Mouse (Mus musculus) myocyte (in vitro differentiated cells): Measurements from ENCODE around the gene Ttc7.

Experiments
- CEBPB ChIP-seq: IDR thresholded peaks from 2 replicates; pipeline ENCODE4 v1.6.1; 2011; ENCODE audit warnings: mild to moderate bottlenecking, moderate library complexity; ENCODE audit not compliant: poor library complexity, insufficient read depth, severe bottlenecking
- E2F4 ChIP-seq: IDR thresholded peaks from one replicate; pipeline ENCODE4 v1.6.1; 2011; ENCODE audit warnings: mild to moderate bottlenecking, control low read depth, moderate library complexity; ENCODE audit not compliant: insufficient read depth
- MAX ChIP-seq: IDR thresholded peaks from one replicate; pipeline ENCODE4 v1.6.1; 2011; ENCODE audit warnings: low read depth, mild to moderate bottlenecking, control low read depth
- MYOD1 ChIP-seq, 3 experiments: IDR thresholded peaks; one replicate each; pipeline ENCODE4 v1.6.1; 2011; ENCODE audit warnings: control low read depth in 2 of 3, low read depth in 2 of 3, mild to moderate bottlenecking in 2 of 3, moderate library complexity in 1 of 3; ENCODE audit not compliant: insufficient read length in 2 of 3, control insufficient read depth in 1 of 3
- MYOG ChIP-seq, 3 experiments: IDR thresholded peaks; one replicate each; pipeline ENCODE4 v1.6.1; 2011; ENCODE audit warnings: control low read depth in 2 of 3, low read depth in 2 of 3, mild to moderate bottlenecking in 2 of 3; ENCODE audit not compliant: insufficient read length in 2 of 3, control insufficient read depth in 1 of 3, insufficient read depth in 1 of 3
- POLR2A ChIP-seq: IDR thresholded peaks from one replicate; pipeline ENCODE4 v1.6.1; 2011; ENCODE audit warnings: low read depth, mild to moderate bottlenecking, control low read depth, moderate library complexity; ENCODE audit not compliant: insufficient read length
- POLR2AphosphoS2 ChIP-seq: IDR thresholded peaks from one replicate; pipeline ENCODE4 v1.6.1; 2011; ENCODE audit warnings: low read depth, control low read depth; ENCODE audit not compliant: insufficient read length
- REST ChIP-seq: IDR thresholded peaks from one replicate; pipeline ENCODE4 v1.6.1; 2011; ENCODE audit warnings: mild to moderate bottlenecking, control low read depth, moderate library complexity; ENCODE audit not compliant: insufficient read depth, insufficient read length
- SRF ChIP-seq: IDR thresholded peaks from one replicate; pipeline ENCODE4 v1.6.1; 2011; ENCODE audit warnings: low read depth; ENCODE audit not compliant: control insufficient read depth, insufficient read length
- TCF12 ChIP-seq: IDR thresholded peaks from one replicate; pipeline ENCODE4 v1.6.1; 2011; ENCODE audit warnings: mild to moderate bottlenecking, control low read depth; ENCODE audit not compliant: poor library complexity, insufficient read depth, severe bottlenecking
- TCF3 ChIP-seq: IDR thresholded peaks from one replicate; pipeline ENCODE4 v1.6.1; 2011; ENCODE audit warnings: low read depth, control low read depth; ENCODE audit not compliant: insufficient read length
- USF1 ChIP-seq: IDR thresholded peaks from one replicate; pipeline ENCODE4 v1.6.1; 2011; ENCODE audit warnings: low read depth, mild to moderate bottlenecking, control low read depth, moderate library complexity

GRCm38 (mm10) chr17:87331336-87332141 lies 48.9 kb downstream of the Ttc7 start:
- TF ChIP-seq POLR2A (no peak), POLR2AphosphoS2 (no peak), E2F4 (no peak), TCF3 (no peak), TCF12 (no peak), MAX (no peak), USF1 (no peak), CEBPB (no peak), MYOD1 (IDR thresholded peaks at IDR 0.05; ENCODE audit: control insufficient read depth in 1 of 3, insufficient read length in 2 of 3, low read depth in 2 of 3) (no peak), MYOG (IDR thresholded peaks at IDR 0.05; ENCODE audit: control insufficient read depth in 1 of 3, insufficient read depth in 1 of 3, insufficient read length in 2 of 3, low read depth in 2 of 3) (no peak), REST (no peak), SRF (no peak)
